Mouse (Mus musculus) intestine, postnatal 0 days (tissue): ENCODE results near the gene Trim43b. TPM values are rescaled to one million over a fixed set of nuclear protein-coding genes. Genes with fewer than 3 reads are reported as not detected.
A peak's percentile ranks its signal among the peaks of the same experiment; 100 is the strongest.
"Not testable (repeated sequence)": the region's sequence is repeated elsewhere in the genome, so short reads cannot be mapped to it uniquely, and the experiment has no call there.

Source experiments
- ATAC-seq: fragments of 200-750 bp; cut with Nextera tagmentation; 2 replicates; pipeline ENCODE4 v1.8.0; 2017; ENCODE audit warnings: mild to moderate bottlenecking, moderate TSS enrichment, moderate library complexity
- H3K27ac ChIP-seq: fragments of 300-500 bp; sonication (generic); 2 replicates; pipeline ENCODE4 v1.5.1; 2014; ENCODE audit warnings: mild to moderate bottlenecking, low read depth, low read length, moderate library complexity
- H3K27me3 ChIP-seq: fragments of 300-500 bp; sonication (generic); replicated peaks from 2 replicates; pipeline ENCODE4 v1.6.1; 2014; ENCODE audit warnings: low read length, mixed read lengths; ENCODE audit not compliant: control insufficient read depth, insufficient read depth
- H3K36me3 ChIP-seq: fragments of 300-500 bp; sonication (generic); 2 replicates; pipeline ENCODE4 v1.6.1; 2014; ENCODE audit warnings: mild to moderate bottlenecking, moderate library complexity; ENCODE audit not compliant: control insufficient read depth, insufficient read depth
- H3K4me1 ChIP-seq: fragments of 300-500 bp; sonication (generic); replicated peaks from 2 replicates; pipeline ENCODE4 v1.6.1; 2014; ENCODE audit warnings: antibody characterized with exemption, low read length, mixed read lengths; ENCODE audit not compliant: control insufficient read depth, insufficient read depth
- H3K4me2 ChIP-seq: fragments of 300-500 bp; sonication (generic); replicated peaks from 2 replicates; pipeline ENCODE4 v1.6.1; 2014; ENCODE audit warnings: low read depth, mild to moderate bottlenecking, moderate library complexity
- H3K4me3 ChIP-seq: fragments of 300-500 bp; sonication (generic); 2 replicates; pipeline ENCODE4 v1.5.1; 2014; ENCODE audit warnings: low read depth, low read length
- H3K9ac ChIP-seq: fragments of 300-500 bp; sonication (generic); 2 replicates; pipeline ENCODE4 v1.6.1; 2014; ENCODE audit warnings: mild to moderate bottlenecking, low read depth, low read length
- H3K9me3 ChIP-seq: fragments of 300-500 bp; sonication (generic); 2 replicates; pipeline ENCODE4 v1.6.1; 2016; ENCODE audit warnings: mixed run types; ENCODE audit not compliant: control insufficient read depth
- WGBS: fragments of 180-500 bp; shearing (Covaris S2); extraction: QIAGEN DNeasy Blood & Tissue Kit; methylation state at CpG from one replicate; pipeline ENCODE4 v1.1.7; 2014; 5-methylcytosine and 5-hydroxymethylcytosine counted together
- polyA plus RNA-seq: library from polyadenylated mRNA; unstranded; fragments of >200 nt; fragmentation: Nextera tagmentation; extraction: Ambion mirVana; gene quantifications from 2 replicates; pipeline ENCODE4 v1.2.1, GENCODE M21; 2015

Gene Trim43b
- polyA plus RNA-seq: not detected in 2 replicates

DNA sequence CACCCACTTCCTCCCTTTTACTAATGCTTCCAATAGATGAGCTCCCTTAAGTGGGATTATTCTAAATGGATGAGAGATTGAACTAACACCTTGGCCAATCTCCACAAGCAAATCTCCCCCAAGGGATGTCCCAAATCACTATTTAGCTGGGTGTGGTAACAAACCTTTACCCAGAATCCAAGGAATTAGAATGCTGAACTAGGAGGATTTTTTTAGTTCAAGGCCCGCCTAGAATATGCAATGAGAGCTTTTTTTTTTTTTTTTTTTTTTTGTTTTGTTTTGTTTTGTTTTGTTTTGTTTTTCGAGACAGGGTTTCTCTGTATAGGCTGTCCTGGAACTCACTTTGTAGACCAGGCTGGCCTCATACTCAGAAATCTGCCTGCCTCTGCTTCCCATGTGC, at the start of gene Trim43b:
Gene Trim43b, minus strand, starts transcription at position 101 of the 400 bp plus-strand sequence.
- H3K9me3 ChIP-seq, ATAC-seq, H3K27ac ChIP-seq, H3K36me3 ChIP-seq, H3K4me3 ChIP-seq, H3K4me2 ChIP-seq, H3K4me1 ChIP-seq, H3K27me3 ChIP-seq, H3K9ac ChIP-seq: not testable (repeated sequence)
- 89% methylated on average over 2 of the region's 2 CpGs for WGBS

DNA sequence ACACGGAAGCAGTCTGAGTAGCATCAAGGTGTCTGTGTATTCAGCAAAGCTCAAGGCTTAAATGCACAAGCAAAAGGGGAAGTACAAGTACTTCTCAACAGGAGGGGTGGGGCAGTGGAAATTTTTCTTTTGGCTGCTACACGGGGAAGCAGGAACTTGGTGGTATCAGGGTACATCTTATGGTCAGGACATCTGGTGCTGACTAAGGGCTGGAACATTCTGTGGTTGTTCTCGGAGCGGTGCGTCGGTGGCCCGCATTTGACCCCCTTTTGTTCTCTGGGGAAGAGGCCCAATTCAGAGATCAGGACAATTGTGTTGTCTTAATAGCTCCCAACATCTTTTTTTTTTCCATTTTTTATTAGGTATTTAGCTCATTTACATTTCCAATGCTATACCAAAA, 11.9 kb upstream of the Trim43b start:
- not testable (repeated sequence) for H3K27me3 ChIP-seq, H3K4me3 ChIP-seq, H3K4me2 ChIP-seq, H3K27ac ChIP-seq, H3K9ac ChIP-seq, H3K4me1 ChIP-seq, H3K36me3 ChIP-seq, H3K9me3 ChIP-seq, ATAC-seq
- WGBS: 92% methylated on average over 7 of the region's 7 CpGs

- H3K4me3 ChIP-seq, ATAC-seq, H3K4me1 ChIP-seq, H3K36me3 ChIP-seq, H3K27me3 ChIP-seq, H3K9ac ChIP-seq, H3K4me2 ChIP-seq, H3K27ac ChIP-seq, H3K9me3 ChIP-seq: not testable (repeated sequence)
- 93% methylated on average over 13 of the region's 13 CpGs for WGBS
These were observed 5.9 kb downstream of the Trim43b start for GRCm38 (mm10) chr9:89086746-89087145.

DNA sequence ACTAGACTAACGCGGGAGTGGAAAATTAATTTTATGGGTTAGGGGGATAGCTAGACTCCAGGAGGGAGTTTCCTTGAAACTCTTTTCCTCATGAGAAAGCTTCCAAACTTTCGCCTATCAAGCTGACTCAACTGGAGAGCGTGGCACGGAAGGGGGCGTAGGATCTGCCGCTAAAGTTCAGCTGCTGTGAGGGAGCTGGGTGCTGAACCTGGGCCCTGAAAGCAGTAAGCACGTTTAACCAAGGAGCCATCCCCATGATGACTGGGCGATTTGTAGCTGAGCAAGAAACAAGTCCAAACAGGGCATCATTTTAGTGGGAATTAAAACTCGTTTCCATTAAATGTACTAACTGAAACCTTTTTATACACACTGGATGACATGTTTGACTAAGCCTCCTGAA, 13.0 kb downstream of the Trim43b start:
- 60% methylated on average over 10 of the region's 10 CpGs for WGBS
- H3K9me3 ChIP-seq, H3K4me1 ChIP-seq, H3K9ac ChIP-seq, ATAC-seq, H3K4me2 ChIP-seq, H3K36me3 ChIP-seq, H3K27ac ChIP-seq, H3K27me3 ChIP-seq, H3K4me3 ChIP-seq: not testable (repeated sequence)

DNA sequence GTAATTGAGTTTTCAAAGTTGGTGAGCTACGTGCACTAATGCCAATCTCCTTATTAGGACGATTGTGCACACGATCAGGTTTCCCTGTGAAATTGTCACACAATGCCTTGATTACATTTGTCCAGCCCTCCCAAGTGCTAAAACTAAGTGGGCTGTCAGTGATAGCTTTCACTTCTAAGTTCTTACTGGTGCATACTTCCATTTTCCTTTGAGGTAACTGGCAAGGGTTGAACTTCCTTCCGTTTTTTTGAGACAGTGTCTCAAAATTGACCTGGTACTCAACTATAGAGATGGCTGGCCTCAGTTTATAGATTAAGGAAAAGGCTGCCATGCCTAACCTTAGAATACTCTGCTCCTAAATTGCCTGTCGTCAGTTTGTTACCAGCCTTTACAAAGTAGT, 16.1 kb downstream of the Trim43b start:
- H3K27ac ChIP-seq, H3K36me3 ChIP-seq, H3K4me1 ChIP-seq, H3K9me3 ChIP-seq, H3K27me3 ChIP-seq, H3K4me2 ChIP-seq, H3K9ac ChIP-seq, ATAC-seq, H3K4me3 ChIP-seq: not testable (repeated sequence)
- WGBS: 88% methylated on average over 1 of the region's 5 CpGs

- H3K27ac ChIP-seq, H3K4me1 ChIP-seq, H3K27me3 ChIP-seq, H3K9me3 ChIP-seq, H3K4me2 ChIP-seq, H3K9ac ChIP-seq, H3K4me3 ChIP-seq, ATAC-seq, H3K36me3 ChIP-seq: not testable (repeated sequence)
- 84% methylated on average over 2 of the region's 6 CpGs for WGBS
These were observed 25.5 kb downstream of the Trim43b start for GRCm38 (mm10) chr9:89067143-89067501.

GRCm38 (mm10) chr9:89066378-89067142, 26.1 kb downstream of the Trim43b start:
- ATAC-seq: peak; percentile 98
- 69% methylated on average over 32 of the region's 44 CpGs for WGBS
- H3K27me3 ChIP-seq, H3K9ac ChIP-seq, H3K9me3 ChIP-seq, H3K36me3 ChIP-seq, H3K4me2 ChIP-seq, H3K4me3 ChIP-seq, H3K4me1 ChIP-seq, H3K27ac ChIP-seq: not testable (repeated sequence)

Other genes starting within 250 kb of the Trim43b start
- gene Bcl2a1a, start 135.9 kb downstream of the Trim43b start, polyA plus RNA-seq: 2.6 and 2.7 TPM in 2 replicates
- 8.0 and 8.2 TPM in 2 replicates for gene Bcl2a1b, start 106.4 kb upstream of the Trim43b start, polyA plus RNA-seq
- gene Gm29094, start 106.5 kb upstream of the Trim43b start, polyA plus RNA-seq: 0.69 and 2.1 TPM in 2 replicates
- 29.1 and 32.2 TPM in 2 replicates for gene Mthfs, start 117.8 kb upstream of the Trim43b start, polyA plus RNA-seq